Mouse (Mus musculus): ENCODE results near the gene Srsf4. TPM values are rescaled to one million over a fixed set of nuclear protein-coding genes. Genes with fewer than 3 reads are reported as not detected.

Gene Srsf4
- polyA plus RNA-seq, 1 experiment from 2014 or later: 96.1 TPM

DNA sequence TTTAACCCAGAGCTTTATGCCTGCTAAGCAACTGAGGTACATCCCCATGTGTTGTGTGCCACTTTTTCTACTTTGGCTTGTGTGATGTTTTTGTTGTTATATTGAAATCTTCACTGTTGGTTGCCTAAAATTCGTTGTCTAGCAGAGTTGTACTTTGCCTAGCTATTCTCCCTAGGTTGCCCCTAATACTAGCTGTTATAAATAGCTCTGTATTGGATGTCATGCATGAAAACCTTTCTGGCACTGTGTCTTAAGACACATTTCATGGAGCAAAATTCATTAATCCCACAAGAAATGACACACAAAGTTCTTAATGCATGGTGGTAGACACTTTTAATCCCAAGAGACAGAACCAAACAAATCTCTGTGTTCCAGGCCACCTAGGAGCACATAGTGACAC is 6.3 kb downstream of the Srsf4 start:
- Histone ChIP-seq H3K27me3 (ENCODE audit: insufficient read depth, poor library complexity, severe bottlenecking) (no peaks in the 10 kb centered on the region), H3K4me3 (no peak overlapping the region), H3K36me3 (peaks cover 4% of the 10 kb centered on the region), H3K4me1 (peaks cover 60% of the 10 kb centered on the region), H3K27ac (no peak overlapping the region), H3K9me3 (no peaks in the 10 kb centered on the region)
- 76% methylated on average over 1 of the region's 1 CpGs for WGBS
- no peak for DNase-seq (ENCODE audit: low spot score)

DNA sequence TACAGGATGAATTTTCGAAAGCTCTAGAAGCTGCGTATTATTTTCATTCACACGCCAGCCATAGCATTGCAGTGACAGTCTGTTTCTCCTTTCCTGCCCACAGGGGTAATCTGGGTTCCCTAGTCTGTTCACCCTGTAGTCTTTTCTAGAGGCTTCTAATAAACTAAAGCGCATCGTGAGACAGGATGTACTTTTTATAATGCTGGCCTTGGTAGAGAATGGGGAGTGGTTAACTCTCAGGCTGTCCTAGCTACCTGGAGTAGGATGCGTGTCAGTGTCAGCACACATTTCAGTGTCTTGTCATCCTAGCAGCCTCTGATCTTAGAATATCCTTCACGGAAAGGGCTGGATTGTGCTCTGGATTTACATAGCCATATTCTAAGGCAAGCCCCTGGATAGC is 7.9 kb downstream of the Srsf4 start:
- 91% methylated on average over 7 of the region's 7 CpGs for WGBS
- no peak for DNase-seq (ENCODE audit: low spot score)
- Histone ChIP-seq H3K27ac (no peak overlapping the region), H3K36me3 (peaks cover 20% of the 10 kb centered on the region), H3K4me1 (peaks cover 50% of the 10 kb centered on the region), H3K4me3 (no peak overlapping the region), H3K9me3 (no peaks in the 10 kb centered on the region), H3K27me3 (ENCODE audit: insufficient read depth, poor library complexity, severe bottlenecking) (no peaks in the 10 kb centered on the region)

DNA sequence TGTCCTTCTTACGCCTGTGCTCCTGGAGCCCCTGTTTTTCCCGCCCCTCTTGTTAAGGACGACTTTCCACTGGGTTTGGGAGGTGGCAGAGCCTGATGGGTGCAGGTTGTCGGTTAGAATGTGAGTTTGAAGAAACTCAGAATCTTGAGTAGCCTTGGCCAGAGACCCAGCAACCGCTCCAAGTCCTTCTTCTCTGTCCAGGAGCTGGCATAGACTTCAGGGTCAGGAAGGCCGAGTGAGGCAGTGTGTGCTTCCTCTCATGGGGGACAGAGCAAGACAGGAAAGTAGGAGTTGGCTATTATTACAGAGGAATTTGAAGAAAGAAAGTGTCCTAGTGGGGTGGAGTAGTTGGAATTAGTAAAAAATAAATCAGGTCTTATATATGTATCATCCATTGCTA is 10.2 kb downstream of the Srsf4 start:
- H3K4me3 ChIP-seq: no peak overlapping the region
- DNase-seq (ENCODE audit: low spot score): no peak
- no peak overlapping the region for H3K27ac ChIP-seq
- peaks cover 36% of the 10 kb centered on the region for H3K4me1 ChIP-seq
- no peaks in the 10 kb centered on the region for H3K27me3 ChIP-seq (ENCODE audit: insufficient read depth, poor library complexity, severe bottlenecking)
- H3K9me3 ChIP-seq: no peaks in the 10 kb centered on the region
- WGBS: 76% methylated on average over 6 of the region's 6 CpGs
- peaks cover 36% of the 10 kb centered on the region for H3K36me3 ChIP-seq

DNA sequence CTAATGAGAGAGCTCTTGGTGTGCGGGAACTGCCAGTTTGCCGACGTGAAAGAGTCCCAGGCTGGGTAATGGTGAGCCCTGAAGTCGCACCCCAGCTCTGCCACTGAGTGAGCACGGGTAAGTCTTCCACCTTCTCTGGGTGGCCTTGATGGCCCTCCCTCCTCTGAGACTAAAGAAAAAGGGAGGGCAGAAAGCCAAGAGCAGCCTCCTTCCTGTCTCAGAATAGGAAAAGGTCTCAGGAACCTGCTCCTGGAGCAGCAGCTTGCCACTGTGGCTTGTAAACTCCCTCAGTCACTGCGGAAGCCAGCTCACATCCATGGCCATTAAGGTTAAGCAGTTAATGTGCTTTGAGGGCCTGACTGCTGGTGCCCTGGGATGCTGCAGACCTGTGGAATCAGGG is 12.0 kb downstream of the Srsf4 start:
- 81% methylated on average over 6 of the region's 6 CpGs for WGBS
- H3K27me3 ChIP-seq (ENCODE audit: insufficient read depth, poor library complexity, severe bottlenecking): no peaks in the 10 kb centered on the region
- no peak overlapping the region for H3K4me3 ChIP-seq

GRCm38 (mm10) chr4:131888564-131888963 is 15.1 kb downstream of the Srsf4 start:
- WGBS: 50% methylated on average over 1 of the region's 1 CpGs
- Histone ChIP-seq H3K36me3 (peaks cover 62% of the 10 kb centered on the region), H3K4me3 (no peak overlapping the region)

More for the DNA sequence above, 12.0 kb downstream of the Srsf4 start:
- no peaks in the 10 kb centered on the region for H3K9me3 ChIP-seq
- no peak for DNase-seq (ENCODE audit: low spot score)
- H3K27ac ChIP-seq: no peak overlapping the region
- H3K4me1 ChIP-seq: peaks cover 25% of the 10 kb centered on the region
- H3K36me3 ChIP-seq: peaks cover 36% of the 10 kb centered on the region

DNA sequence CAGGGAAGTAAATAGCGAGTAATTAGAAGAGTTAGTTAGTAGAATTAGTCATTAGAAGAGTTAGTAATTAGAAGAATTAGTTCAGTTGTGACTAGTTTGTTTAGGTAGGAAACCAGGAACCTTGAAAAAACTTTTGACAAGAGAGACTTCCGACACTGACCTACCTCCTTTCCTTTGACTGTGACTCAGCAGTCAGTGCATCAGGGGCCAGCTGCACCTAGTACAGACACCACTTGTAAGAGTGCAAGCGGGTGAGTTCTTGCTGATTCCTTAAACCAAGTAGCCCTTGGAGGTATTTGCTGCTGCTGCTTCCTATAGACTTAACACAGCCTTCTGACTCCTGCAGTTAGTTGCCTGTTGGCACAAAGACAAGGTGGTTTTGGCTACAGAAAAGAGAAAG is 17.3 kb downstream of the Srsf4 start:
- no peak for DNase-seq (ENCODE audit: low spot score)
- WGBS: 85% methylated on average over 3 of the region's 3 CpGs

More at GRCm38 (mm10) chr4:131888564-131888963, 15.1 kb downstream of the Srsf4 start:
- Histone ChIP-seq H3K9me3 (no peaks in the 10 kb centered on the region), H3K27ac (no peak overlapping the region), H3K27me3 (ENCODE audit: insufficient read depth, poor library complexity, severe bottlenecking) (no peaks in the 10 kb centered on the region), H3K4me1 (peaks cover 11% of the 10 kb centered on the region; the same call in 1 of the 2 replicates)
- no peak for DNase-seq (ENCODE audit: low spot score)

GRCm38 (mm10) chr4:131897109-131897508 is 23.7 kb downstream of the Srsf4 start:
- no peak overlapping the region for H3K4me3 ChIP-seq
- DNase-seq (ENCODE audit: low spot score): no peak
- no peaks in the 10 kb centered on the region for H3K4me1 ChIP-seq
- no peaks in the 10 kb centered on the region for H3K9me3 ChIP-seq
- peaks cover 83% of the 10 kb centered on the region for H3K36me3 ChIP-seq
- no peaks in the 10 kb centered on the region for H3K27me3 ChIP-seq (ENCODE audit: insufficient read depth, poor library complexity, severe bottlenecking)
- no peak overlapping the region for H3K27ac ChIP-seq
- WGBS: 93% methylated on average over 5 of the region's 5 CpGs

More for the DNA sequence above, 17.3 kb downstream of the Srsf4 start:
- H3K4me1 ChIP-seq: 0 out of 2 replicates have a peak, but pooled peaks cover 3% of the 10 kb centered on the region
- H3K4me3 ChIP-seq: no peak overlapping the region
- no peak overlapping the region for H3K27ac ChIP-seq
- H3K9me3 ChIP-seq: no peaks in the 10 kb centered on the region
- no peaks in the 10 kb centered on the region for H3K27me3 ChIP-seq (ENCODE audit: insufficient read depth, poor library complexity, severe bottlenecking)
- H3K36me3 ChIP-seq: peaks cover 65% of the 10 kb centered on the region

DNA sequence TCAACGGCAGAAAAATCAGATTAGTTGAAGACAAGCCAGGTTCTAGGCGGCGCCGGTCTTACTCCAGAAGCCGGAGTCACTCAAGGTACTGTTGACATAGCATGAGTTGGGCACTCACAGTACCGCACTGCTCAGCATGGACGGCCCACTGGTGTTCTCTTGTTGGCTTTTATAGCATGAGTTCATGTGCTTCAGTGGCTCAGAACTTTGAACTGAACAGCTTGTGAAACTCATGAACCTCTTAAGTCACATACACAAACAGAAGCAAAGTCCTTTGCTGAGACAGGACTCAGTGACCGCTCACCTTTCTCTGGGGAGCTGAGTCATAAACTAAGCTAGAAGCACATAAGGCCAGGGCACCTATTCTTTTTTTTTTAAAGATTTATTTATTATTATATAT is 24.4 kb downstream of the Srsf4 start:
- peaks cover 83% of the 10 kb centered on the region for H3K36me3 ChIP-seq
- H3K4me1 ChIP-seq: no peaks in the 10 kb centered on the region
- no peaks in the 10 kb centered on the region for H3K9me3 ChIP-seq
- no peak overlapping the region for H3K27ac ChIP-seq
- DNase-seq (ENCODE audit: low spot score): no peak
- H3K27me3 ChIP-seq (ENCODE audit: insufficient read depth, poor library complexity, severe bottlenecking): no peaks in the 10 kb centered on the region
- H3K4me3 ChIP-seq: no peak overlapping the region
- WGBS: 96% methylated on average over 8 of the region's 8 CpGs

- Histone ChIP-seq H3K36me3 (peaks cover 74% of the 10 kb centered on the region), H3K27me3 (ENCODE audit: insufficient read depth, poor library complexity, severe bottlenecking) (no peaks in the 10 kb centered on the region), H3K4me1 (no peaks in the 10 kb centered on the region), H3K9me3 (no peaks in the 10 kb centered on the region), H3K4me3 (no peak overlapping the region), H3K27ac (no peak overlapping the region)
- 91% methylated on average over 12 of the region's 12 CpGs for WGBS
- DNase-seq (ENCODE audit: low spot score): no peak
Observed at GRCm38 (mm10) chr4:131898503-131899179, 25.2 kb downstream of the Srsf4 start.

- Histone ChIP-seq H3K27me3 (ENCODE audit: insufficient read depth, poor library complexity, severe bottlenecking) (no peaks in the 10 kb centered on the region), H3K4me1 (no peaks in the 10 kb centered on the region), H3K36me3 (peaks cover 72% of the 10 kb centered on the region), H3K27ac (no peak overlapping the region), H3K9me3 (no peaks in the 10 kb centered on the region), H3K4me3 (no peak overlapping the region)
- DNase-seq (ENCODE audit: low spot score): no peak
- WGBS: 91% methylated on average over 6 of the region's 6 CpGs
Observed at GRCm38 (mm10) chr4:131899180-131899554, 25.8 kb downstream of the Srsf4 start.

DNA sequence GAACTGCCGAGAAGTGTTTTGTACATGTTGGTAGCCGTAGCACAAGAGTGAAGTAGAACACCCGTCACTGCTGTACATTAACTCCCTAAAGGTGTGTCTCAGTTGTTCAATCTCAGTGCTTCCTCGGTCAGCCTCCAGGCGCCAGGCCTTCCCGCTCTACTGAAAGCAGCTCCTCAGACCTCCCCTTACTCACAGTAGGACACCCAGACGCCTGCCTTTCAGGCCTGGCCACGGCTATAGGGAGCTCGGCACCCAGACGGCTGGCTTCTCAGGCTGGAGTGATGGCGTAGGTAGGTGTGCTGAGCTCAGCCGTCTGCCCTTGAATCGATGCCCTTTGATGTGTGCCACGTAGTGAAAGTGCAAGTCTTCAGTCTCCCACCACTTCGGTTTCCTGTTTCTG is 27.7 kb downstream of the Srsf4 start:
- no peak for DNase-seq (ENCODE audit: low spot score)
- 90% methylated on average over 15 of the region's 15 CpGs for WGBS
- Histone ChIP-seq H3K4me3 (no peak overlapping the region), H3K27me3 (ENCODE audit: insufficient read depth, poor library complexity, severe bottlenecking) (no peaks in the 10 kb centered on the region), H3K36me3 (peaks cover 79% of the 10 kb centered on the region), H3K9me3 (no peaks in the 10 kb centered on the region), H3K4me1 (no peaks in the 10 kb centered on the region), H3K27ac (no peak overlapping the region)

- DNase-seq (ENCODE audit: low spot score): no peak
- Histone ChIP-seq H3K4me3 (no peak overlapping the region), H3K27ac (no peak overlapping the region), H3K27me3 (ENCODE audit: insufficient read depth, poor library complexity, severe bottlenecking) (no peaks in the 10 kb centered on the region), H3K4me1 (no peaks in the 10 kb centered on the region), H3K9me3 (no peaks in the 10 kb centered on the region), H3K36me3 (peaks cover 58% of the 10 kb centered on the region)
- 60% methylated on average over 8 of the region's 8 CpGs for WGBS
Observed at GRCm38 (mm10) chr4:131904478-131904877, 31.1 kb downstream of the Srsf4 start.

- no peak overlapping the region for H3K27ac ChIP-seq
- no peaks in the 10 kb centered on the region for H3K27me3 ChIP-seq (ENCODE audit: insufficient read depth, poor library complexity, severe bottlenecking)
- no peak overlapping the region for H3K4me3 ChIP-seq
- WGBS: 69% methylated on average over 6 of the region's 6 CpGs
- peaks cover 18% of the 10 kb centered on the region for H3K4me1 ChIP-seq
- H3K9me3 ChIP-seq: no peaks in the 10 kb centered on the region
- peaks cover 39% of the 10 kb centered on the region for H3K36me3 ChIP-seq
- DNase-seq (ENCODE audit: low spot score): no peak
Observed at GRCm38 (mm10) chr4:131906423-131906822, 33.0 kb downstream of the Srsf4 start.

DNA sequence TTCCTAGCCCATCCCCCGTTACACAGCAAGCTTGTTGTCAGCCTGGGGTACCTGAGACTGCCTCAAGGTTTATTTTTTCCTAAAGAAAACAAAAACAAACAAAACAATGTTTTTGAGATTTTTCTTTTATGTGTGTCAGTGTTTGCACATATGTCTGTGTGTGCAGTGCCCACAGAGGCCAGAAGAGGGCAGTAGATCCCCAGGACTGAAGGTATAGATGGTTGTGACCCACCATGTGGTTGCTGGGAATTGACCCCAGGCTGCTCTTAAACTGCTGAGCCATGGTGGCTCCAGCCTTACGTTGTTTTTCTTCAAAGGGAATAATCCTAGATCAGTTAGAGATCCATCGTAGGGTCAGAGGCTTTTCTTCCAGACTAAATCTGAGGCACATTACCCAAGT is 34.5 kb downstream of the Srsf4 start:
- peaks cover 21% of the 10 kb centered on the region for H3K4me1 ChIP-seq
- H3K9me3 ChIP-seq: no peaks in the 10 kb centered on the region
- H3K36me3 ChIP-seq: peaks cover 25% of the 10 kb centered on the region
- no peak overlapping the region for H3K27ac ChIP-seq
- no peak for DNase-seq (ENCODE audit: low spot score)
- peaks cover 13% of the 10 kb centered on the region for H3K27me3 ChIP-seq (ENCODE audit: insufficient read depth, poor library complexity, severe bottlenecking)
- 93% methylated on average over 3 of the region's 3 CpGs for WGBS
- no peak overlapping the region for H3K4me3 ChIP-seq

Measured in heart, embryonic 10.5 days (tissue).